Mouse (Mus musculus) midbrain, embryonic 13.5 days (tissue): ENCODE measurements around the gene Ifi47. TPM values are rescaled to one million over a fixed set of nuclear protein-coding genes. Genes with fewer than 3 reads are reported as not detected.

Source experiments
- ATAC-seq: fragments of 200-750 bp; cut with Nextera tagmentation; 2 replicates; pipeline ENCODE4 v1.8.0; 2017; ENCODE audit warnings: mild to moderate bottlenecking, moderate TSS enrichment, moderate library complexity
- H3K27ac ChIP-seq: fragments of 300-500 bp; sonication (generic); 2 replicates; pipeline ENCODE4 v1.5.1; 2015; ENCODE audit warnings: inconsistent platforms, mild to moderate bottlenecking, moderate library complexity
- H3K27me3 ChIP-seq: fragments of 300-500 bp; sonication (generic); 2 replicates; pipeline ENCODE4 v1.6.1; 2015; ENCODE audit warnings: mild to moderate bottlenecking, inconsistent platforms
- H3K36me3 ChIP-seq: fragments of 300-500 bp; sonication (generic); 2 replicates; pipeline ENCODE4 v1.6.1; 2015; ENCODE audit warnings: mild to moderate bottlenecking, inconsistent platforms
- H3K4me1 ChIP-seq: fragments of 300-500 bp; sonication (generic); replicated peaks from 2 replicates; pipeline ENCODE4 v1.6.1; 2015; ENCODE audit warnings: inconsistent platforms
- H3K4me2 ChIP-seq: fragments of 300-500 bp; sonication (generic); replicated peaks from 2 replicates; pipeline ENCODE4 v1.6.1; 2015; ENCODE audit warnings: moderate library complexity, mild to moderate bottlenecking, inconsistent platforms
- H3K4me3 ChIP-seq: fragments of 300-500 bp; sonication (generic); replicated peaks from 2 replicates; pipeline ENCODE4 v1.5.1; 2015; ENCODE audit warnings: mild to moderate bottlenecking, inconsistent platforms
- H3K9ac ChIP-seq: fragments of 300-500 bp; sonication (generic); replicated peaks from 2 replicates; pipeline ENCODE4 v1.6.1; 2015; ENCODE audit warnings: mild to moderate bottlenecking, inconsistent platforms
- H3K9me3 ChIP-seq: fragments of 300-500 bp; sonication (generic); 2 replicates; pipeline ENCODE4 v1.6.1; 2016; ENCODE audit warnings: mild to moderate bottlenecking, inconsistent platforms
- WGBS: fragments of 180-500 bp; shearing (Covaris S2); methylation state at CpG from one replicate; pipeline ENCODE4 v1.1.7; 2015; 5-methylcytosine and 5-hydroxymethylcytosine counted together
- polyA plus RNA-seq: library from polyadenylated mRNA; unstranded; fragments of >200 nt; fragmentation: Nextera tagmentation; extraction: Ambion mirVana; gene quantifications from 2 replicates; pipeline ENCODE4 v1.2.1, GENCODE M21; 2015

Ifi47 gene
- polyA plus RNA-seq, 1 experiment from 2014 or later = 0.39 TPM

- no peak overlapping the region for H3K4me3 ChIP-seq
- no peaks in the 10 kb centered on the region for H3K4me1 ChIP-seq
- H3K4me2 ChIP-seq = no peak overlapping the region
- no peak overlapping the region for H3K9ac ChIP-seq
- ATAC-seq = no peak
- 74% methylated on average over 3 of the region's 3 CpGs for WGBS
- no peaks in the 10 kb centered on the region for H3K9me3 ChIP-seq
- H3K36me3 ChIP-seq = no peaks in the 10 kb centered on the region
- H3K27me3 ChIP-seq = no peaks in the 10 kb centered on the region
- no peak overlapping the region for H3K27ac ChIP-seq
Observed at GRCm38 (mm10) chr11:49081886-49082285, 5.5 kb downstream of the Ifi47 start.

GRCm38 (mm10) chr11:49083146-49083545, 6.8 kb downstream of the Ifi47 start:
- peaks cover 2% of the 10 kb centered on the region; the same call in 1 of the 2 replicates for H3K4me1 ChIP-seq
- no peak for ATAC-seq
- H3K9ac ChIP-seq = no peak overlapping the region
- no peak overlapping the region for H3K4me3 ChIP-seq
- H3K36me3 ChIP-seq = no peaks in the 10 kb centered on the region
- 94% methylated on average over 1 of the region's 1 CpGs for WGBS
- H3K9me3 ChIP-seq = no peaks in the 10 kb centered on the region
- H3K4me2 ChIP-seq = no peak overlapping the region
- H3K27me3 ChIP-seq = no peaks in the 10 kb centered on the region
- H3K27ac ChIP-seq = no peak overlapping the region

GRCm38 (mm10) chr11:49083808-49084207, 7.4 kb downstream of the Ifi47 start:
- WGBS = 84% methylated on average over 3 of the region's 3 CpGs
- Histone ChIP-seq H3K27me3 (no peaks in the 10 kb centered on the region), H3K4me2 (no peak overlapping the region), H3K27ac (no peak overlapping the region), H3K4me3 (no peak overlapping the region), H3K9me3 (no peaks in the 10 kb centered on the region), H3K9ac (no peak overlapping the region), H3K4me1 (peaks cover 6% of the 10 kb centered on the region; the same call in 1 of the 2 replicates), H3K36me3 (no peaks in the 10 kb centered on the region)
- no peak for ATAC-seq

GRCm38 (mm10) chr11:49084385-49084784, 8.0 kb downstream of the Ifi47 start:
- no peak for ATAC-seq
- no peak overlapping the region for H3K9ac ChIP-seq
- WGBS = 87% methylated on average over 1 of the region's 1 CpGs
- no peaks in the 10 kb centered on the region for H3K27me3 ChIP-seq
- H3K4me1 ChIP-seq = peaks cover 6% of the 10 kb centered on the region; the same call in 1 of the 2 replicates
- no peaks in the 10 kb centered on the region for H3K36me3 ChIP-seq
- H3K27ac ChIP-seq = no peak overlapping the region
- no peak overlapping the region for H3K4me2 ChIP-seq
- H3K4me3 ChIP-seq = no peak overlapping the region
- H3K9me3 ChIP-seq = no peaks in the 10 kb centered on the region

GRCm38 (mm10) chr11:49084875-49085274, 8.5 kb downstream of the Ifi47 start:
- 52% methylated on average over 3 of the region's 3 CpGs for WGBS
- no peak for ATAC-seq

GRCm38 (mm10) chr11:49086858-49087361, 10.5 kb downstream of the Ifi47 start:
- ATAC-seq = no peak
- Histone ChIP-seq H3K4me2 (no peak overlapping the region), H3K27ac (no peak overlapping the region), H3K27me3 (no peaks in the 10 kb centered on the region), H3K9ac (no peak overlapping the region), H3K4me1 (peaks cover 6% of the 10 kb centered on the region; the same call in 1 of the 2 replicates), H3K9me3 (no peaks in the 10 kb centered on the region), H3K4me3 (no peak overlapping the region), H3K36me3 (no peaks in the 10 kb centered on the region)
- WGBS = 85% methylated on average over 6 of the region's 6 CpGs

More at GRCm38 (mm10) chr11:49084875-49085274, 8.5 kb downstream of the Ifi47 start:
- H3K4me1 ChIP-seq = peaks cover 6% of the 10 kb centered on the region; the same call in 1 of the 2 replicates
- H3K27me3 ChIP-seq = no peaks in the 10 kb centered on the region
- H3K9me3 ChIP-seq = no peaks in the 10 kb centered on the region
- no peak overlapping the region for H3K9ac ChIP-seq
- H3K4me3 ChIP-seq = no peak overlapping the region
- no peaks in the 10 kb centered on the region for H3K36me3 ChIP-seq
- no peak overlapping the region for H3K4me2 ChIP-seq
- H3K27ac ChIP-seq = no peak overlapping the region

- no peaks in the 10 kb centered on the region for H3K9me3 ChIP-seq
- H3K36me3 ChIP-seq = no peaks in the 10 kb centered on the region
- H3K4me1 ChIP-seq = peaks cover 6% of the 10 kb centered on the region; the same call in 1 of the 2 replicates
- H3K4me2 ChIP-seq = peak overlapping the region; percentile 17; the same call in 1 of the 2 replicates
- H3K9ac ChIP-seq = no peak overlapping the region
- H3K27ac ChIP-seq = no peak overlapping the region
- ATAC-seq = no peak
- no peaks in the 10 kb centered on the region for H3K27me3 ChIP-seq
- 45% methylated on average over 22 of the region's 22 CpGs for WGBS
- H3K4me3 ChIP-seq = no peak overlapping the region
Observed at GRCm38 (mm10) chr11:49087830-49088616, 11.6 kb downstream of the Ifi47 start.

- H3K9me3 ChIP-seq = no peaks in the 10 kb centered on the region
- no peak for ATAC-seq
- no peaks in the 10 kb centered on the region for H3K27me3 ChIP-seq
- no peak overlapping the region for H3K27ac ChIP-seq
- H3K4me3 ChIP-seq = no peak overlapping the region
- no peak overlapping the region for H3K4me2 ChIP-seq
- 87% methylated on average over 5 of the region's 5 CpGs for WGBS
- H3K36me3 ChIP-seq = no peaks in the 10 kb centered on the region
- peaks cover 6% of the 10 kb centered on the region; the same call in 1 of the 2 replicates for H3K4me1 ChIP-seq
- no peak overlapping the region for H3K9ac ChIP-seq
Observed at GRCm38 (mm10) chr11:49088990-49089652, 12.7 kb downstream of the Ifi47 start.

- ATAC-seq = no peak
- Histone ChIP-seq H3K36me3 (no peaks in the 10 kb centered on the region), H3K27ac (no peak overlapping the region), H3K9ac (no peak overlapping the region), H3K4me3 (no peak overlapping the region), H3K9me3 (no peaks in the 10 kb centered on the region), H3K27me3 (no peaks in the 10 kb centered on the region), H3K4me1 (peaks cover 6% of the 10 kb centered on the region; the same call in 1 of the 2 replicates), H3K4me2 (no peak overlapping the region)
- WGBS = 80% methylated on average over 3 of the region's 3 CpGs
Observed at GRCm38 (mm10) chr11:49089735-49090507, 13.5 kb downstream of the Ifi47 start.

- ATAC-seq = no peak
- H3K4me2 ChIP-seq = no peak overlapping the region
- no peak overlapping the region for H3K4me3 ChIP-seq
- 91% methylated on average over 5 of the region's 5 CpGs for WGBS
- H3K27ac ChIP-seq = no peak overlapping the region
- H3K9me3 ChIP-seq = no peaks in the 10 kb centered on the region
- no peaks in the 10 kb centered on the region for H3K27me3 ChIP-seq
- H3K4me1 ChIP-seq = peaks cover 6% of the 10 kb centered on the region; the same call in 1 of the 2 replicates
- no peak overlapping the region for H3K9ac ChIP-seq
- H3K36me3 ChIP-seq = no peaks in the 10 kb centered on the region
Observed at GRCm38 (mm10) chr11:49090551-49090950, 14.2 kb downstream of the Ifi47 start.

GRCm38 (mm10) chr11:49091171-49091570, 14.8 kb downstream of the Ifi47 start:
- ATAC-seq = no peak
- no peak overlapping the region for H3K27ac ChIP-seq
- WGBS = 81% methylated on average over 4 of the region's 4 CpGs
- H3K4me1 ChIP-seq = peaks cover 6% of the 10 kb centered on the region; the same call in 1 of the 2 replicates
- no peak overlapping the region for H3K4me2 ChIP-seq
- H3K27me3 ChIP-seq = no peaks in the 10 kb centered on the region
- H3K9ac ChIP-seq = no peak overlapping the region
- H3K36me3 ChIP-seq = no peaks in the 10 kb centered on the region
- H3K9me3 ChIP-seq = no peaks in the 10 kb centered on the region
- H3K4me3 ChIP-seq = no peak overlapping the region
